Mouse (Mus musculus): ENCODE measurements around the gene Galnt9. TPM values are rescaled to one million over a fixed set of nuclear protein-coding genes. Genes with fewer than 3 reads are reported as not detected.

The Galnt9 gene
- polyA plus RNA-seq, 1 experiment from 2014 or later, result 3.4 TPM

GRCm38 (mm10) chr5:110624319-110624718 is 80.2 kb downstream of the Galnt9 start:
- WGBS, result 87% methylated on average over 2 of the region's 2 CpGs
- no peak for DNase-seq (ENCODE audit: low spot score)
- Histone ChIP-seq H3K27ac (replicated peaks) (no peak overlapping the region), H3K9me3 (replicated peaks) (no peaks in the 10 kb centered on the region), H3K36me3 (no peaks in the 10 kb centered on the region), H3K4me1 (peaks cover 6% of the 10 kb centered on the region), H3K4me3 (no peak overlapping the region), H3K27me3 (ENCODE audit: low read depth, poor library complexity, severe bottlenecking) (0 out of 2 replicates have a peak, but pooled peaks cover 4% of the 10 kb centered on the region)

GRCm38 (mm10) chr5:110627351-110627750 is 83.2 kb downstream of the Galnt9 start:
- no peak overlapping the region for H3K27ac ChIP-seq (replicated peaks)
- no peaks in the 10 kb centered on the region for H3K9me3 ChIP-seq (replicated peaks)
- H3K27me3 ChIP-seq (ENCODE audit: low read depth, poor library complexity, severe bottlenecking), result 0 out of 2 replicates have a peak, but pooled peaks cover 4% of the 10 kb centered on the region
- H3K4me3 ChIP-seq, result no peak overlapping the region
- no peak for DNase-seq (ENCODE audit: low spot score)
- WGBS, result 81% methylated on average over 10 of the region's 10 CpGs
- no peaks in the 10 kb centered on the region for H3K36me3 ChIP-seq
- H3K4me1 ChIP-seq, result peaks cover 6% of the 10 kb centered on the region

- Histone ChIP-seq H3K4me3 (peak overlapping the region; percentile 21; the same call in 1 of the 2 replicates), H3K36me3 (no peaks in the 10 kb centered on the region), H3K27ac (replicated peaks) (peak overlapping the region; percentile 28; the same call in 1 of the 2 replicates), H3K4me1 (peaks cover 6% of the 10 kb centered on the region), H3K9me3 (replicated peaks) (no peaks in the 10 kb centered on the region), H3K27me3 (ENCODE audit: low read depth, poor library complexity, severe bottlenecking) (0 out of 2 replicates have a peak, but pooled peaks cover 4% of the 10 kb centered on the region)
- no peak for DNase-seq (ENCODE audit: low spot score)
- 32% methylated on average over 19 of the region's 19 CpGs for WGBS
Observed at GRCm38 (mm10) chr5:110628156-110628555, 84.0 kb downstream of the Galnt9 start.

- DNase-seq (ENCODE audit: low spot score), result no peak
- 84% methylated on average over 2 of the region's 2 CpGs for WGBS
- Histone ChIP-seq H3K9me3 (replicated peaks) (no peaks in the 10 kb centered on the region), H3K27me3 (ENCODE audit: low read depth, poor library complexity, severe bottlenecking) (0 out of 2 replicates have a peak, but pooled peaks cover 4% of the 10 kb centered on the region), H3K27ac (replicated peaks) (no peak overlapping the region), H3K4me3 (no peak overlapping the region), H3K36me3 (no peaks in the 10 kb centered on the region), H3K4me1 (peaks cover 6% of the 10 kb centered on the region)
Observed at GRCm38 (mm10) chr5:110629525-110630120, 85.5 kb downstream of the Galnt9 start.

- no peak for DNase-seq (ENCODE audit: low spot score)
Observed at GRCm38 (mm10) chr5:110635951-110636707, 92.0 kb downstream of the Galnt9 start.

GRCm38 (mm10) chr5:110638306-110639074 is 94.3 kb downstream of the Galnt9 start:
- H3K4me1 ChIP-seq, result peaks cover 5% of the 10 kb centered on the region
- no peaks in the 10 kb centered on the region for H3K27me3 ChIP-seq (ENCODE audit: low read depth, poor library complexity, severe bottlenecking)
- DNase-seq (ENCODE audit: low spot score), result no peak
- WGBS, result 83% methylated on average over 7 of the region's 7 CpGs
- H3K9me3 ChIP-seq (replicated peaks), result peaks cover 10% of the 10 kb centered on the region; the same call in 1 of the 2 replicates
- H3K36me3 ChIP-seq, result no peaks in the 10 kb centered on the region
- no peak overlapping the region for H3K4me3 ChIP-seq
- no peak overlapping the region for H3K27ac ChIP-seq (replicated peaks)

More at GRCm38 (mm10) chr5:110635951-110636707, 92.0 kb downstream of the Galnt9 start:
- no peak overlapping the region for H3K27ac ChIP-seq (replicated peaks)
- H3K4me1 ChIP-seq, result peaks cover 5% of the 10 kb centered on the region
- WGBS, result 45% methylated on average over 6 of the region's 6 CpGs
- H3K4me3 ChIP-seq, result no peak overlapping the region
- no peaks in the 10 kb centered on the region for H3K27me3 ChIP-seq (ENCODE audit: low read depth, poor library complexity, severe bottlenecking)
- no peaks in the 10 kb centered on the region for H3K36me3 ChIP-seq
- no peaks in the 10 kb centered on the region for H3K9me3 ChIP-seq (replicated peaks)

GRCm38 (mm10) chr5:110639459-110639858 is 95.3 kb downstream of the Galnt9 start:
- Histone ChIP-seq H3K4me3 (no peak overlapping the region), H3K9me3 (replicated peaks) (peaks cover 10% of the 10 kb centered on the region; the same call in 1 of the 2 replicates), H3K27me3 (ENCODE audit: low read depth, poor library complexity, severe bottlenecking) (no peaks in the 10 kb centered on the region), H3K4me1 (peaks cover 5% of the 10 kb centered on the region), H3K36me3 (no peaks in the 10 kb centered on the region), H3K27ac (replicated peaks) (peak overlapping the region; percentile 64; the same call in 1 of the 2 replicates)
- peak; percentile 75 for DNase-seq (ENCODE audit: low spot score)
- WGBS, result 24% methylated on average over 12 of the region's 12 CpGs

GRCm38 (mm10) chr5:110646377-110646776 is 102.2 kb downstream of the Galnt9 start:
- peaks cover 10% of the 10 kb centered on the region; the same call in 1 of the 2 replicates for H3K9me3 ChIP-seq (replicated peaks)
- peaks cover 65% of the 10 kb centered on the region for H3K36me3 ChIP-seq
- no peak overlapping the region for H3K27ac ChIP-seq (replicated peaks)
- DNase-seq (ENCODE audit: low spot score), result no peak
- H3K4me1 ChIP-seq, result no peaks in the 10 kb centered on the region
- no peak overlapping the region for H3K4me3 ChIP-seq
- no peaks in the 10 kb centered on the region for H3K27me3 ChIP-seq (ENCODE audit: low read depth, poor library complexity, severe bottlenecking)

GRCm38 (mm10) chr5:110652719-110653648 is 108.8 kb downstream of the Galnt9 start, which contains the start of the genes Noc4l and Ddx51:
Gene Noc4l (minus strand): TSS chr5:110653417.
Gene Ddx51 (plus strand): TSS chr5:110653451.
- Histone ChIP-seq H3K4me3 (peak within 1 kb of the TSS; percentile 99), H3K9me3 (replicated peaks) (no peaks in the 10 kb centered on the region), H3K4me1 (peaks cover 26% of the 10 kb centered on the region), H3K27ac (replicated peaks) (peak within 1 kb of the TSS; percentile 90), H3K36me3 (peaks cover 76% of the 10 kb centered on the region), H3K27me3 (ENCODE audit: low read depth, poor library complexity, severe bottlenecking) (no peaks in the 10 kb centered on the region)
- WGBS, result 1% methylated on average over 91 of the region's 91 CpGs
- peak; percentile 95 for DNase-seq (ENCODE audit: low spot score)

GRCm38 (mm10) chr5:110653686-110654085 is 109.5 kb downstream of the Galnt9 start:
- H3K4me3 ChIP-seq, result peak overlapping the region; percentile 99
- H3K27me3 ChIP-seq (ENCODE audit: low read depth, poor library complexity, severe bottlenecking), result no peaks in the 10 kb centered on the region
- DNase-seq (ENCODE audit: low spot score), result no peak
- H3K9me3 ChIP-seq (replicated peaks), result no peaks in the 10 kb centered on the region
- peak overlapping the region; percentile 90 for H3K27ac ChIP-seq (replicated peaks)
- H3K36me3 ChIP-seq, result peaks cover 76% of the 10 kb centered on the region
- peaks cover 26% of the 10 kb centered on the region for H3K4me1 ChIP-seq
- WGBS, result 2% methylated on average over 37 of the region's 37 CpGs

- Histone ChIP-seq H3K9me3 (replicated peaks) (no peaks in the 10 kb centered on the region), H3K36me3 (peaks cover 99% of the 10 kb centered on the region), H3K4me1 (no peaks in the 10 kb centered on the region; the same call in 1 of the 2 replicates), H3K4me3 (no peak overlapping the region), H3K27ac (replicated peaks) (no peak overlapping the region), H3K27me3 (ENCODE audit: low read depth, poor library complexity, severe bottlenecking) (no peaks in the 10 kb centered on the region)
- no peak for DNase-seq (ENCODE audit: low spot score)
Observed at GRCm38 (mm10) chr5:110659682-110660081, 115.5 kb downstream of the Galnt9 start.

Data from midbrain, embryonic 10.5 days (tissue).